Mouse (Mus musculus): ENCODE measurements around the gene Rab8b.

DNA sequence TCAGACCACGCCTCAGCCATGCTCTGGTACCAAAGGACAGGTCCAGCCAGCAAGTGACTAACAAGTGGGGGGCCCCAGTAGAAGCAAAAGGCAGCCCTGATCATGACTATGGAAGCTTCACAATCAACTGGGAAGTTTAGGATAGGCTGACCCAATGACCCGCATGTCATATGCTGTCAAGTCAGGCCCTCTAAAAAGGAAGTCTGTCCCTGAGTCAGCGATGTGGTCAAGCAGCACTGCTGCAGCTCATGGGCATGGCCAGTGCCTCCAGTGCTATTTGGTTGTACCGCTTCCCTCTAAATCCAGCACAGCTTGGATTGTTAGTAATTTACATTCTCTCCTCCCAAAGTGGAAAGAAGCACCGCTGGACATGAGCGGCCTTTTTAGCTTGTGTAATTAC, 32.7 kb downstream of the Rab8b start:
- TF ChIP-seq CTCF (IDR thresholded peaks at IDR 0.05; ENCODE audit: borderline replicate concordance, extremely low read depth, insufficient read depth, insufficient read length) (no peak), POLR2A (IDR thresholded peaks at IDR 0.05; ENCODE audit: borderline replicate concordance, extremely low read depth, insufficient read depth, insufficient read length, poor library complexity, severe bottlenecking) (no peak)

Measured in brain, embryonic 14.5 days (tissue).